Mouse (Mus musculus) right cerebral cortex, adult 18-20 months (tissue): Measurements from ENCODE around the gene Phactr2.
A peak's percentile ranks its signal among the peaks of the same experiment; 100 is the strongest.

Source experiments
- DNase-seq: peaks from one replicate; pipeline ENCODE4 v3.0.0; 2022; ENCODE audit warnings: mixed read lengths

The Phactr2 gene

DNA sequence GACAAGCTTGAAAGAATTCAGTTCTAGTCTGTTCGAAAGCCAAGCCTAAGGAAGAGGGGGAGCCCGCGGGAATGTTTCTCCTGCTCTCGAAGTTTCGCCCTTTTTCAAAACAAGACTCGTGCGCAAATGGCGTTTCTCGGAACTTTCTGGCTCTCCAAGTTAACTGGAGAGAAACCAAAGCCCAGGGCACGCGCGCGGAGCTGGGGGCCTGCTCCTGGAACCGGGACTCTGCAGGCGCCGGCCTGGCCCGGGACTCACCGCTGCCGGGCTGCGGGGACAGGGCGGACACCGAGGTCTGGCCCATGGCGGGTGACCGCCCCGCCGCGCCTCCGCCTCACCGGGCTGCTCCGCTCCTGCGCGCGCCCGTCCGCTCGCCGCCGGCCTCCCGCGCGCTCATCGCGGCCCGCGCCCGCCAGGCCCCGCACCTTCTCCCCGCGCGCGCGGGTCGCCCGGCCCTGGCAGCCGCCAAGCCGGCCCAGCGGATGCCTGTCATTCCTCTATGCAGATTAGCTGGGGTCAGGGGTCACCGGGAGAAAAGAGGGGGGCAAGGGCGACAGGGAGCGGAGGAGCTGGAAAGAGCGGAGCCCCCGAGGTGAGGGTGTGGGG lies 150.3 kb downstream of the Phactr2 start:
- peak; percentile 28 for DNase-seq

DNA sequence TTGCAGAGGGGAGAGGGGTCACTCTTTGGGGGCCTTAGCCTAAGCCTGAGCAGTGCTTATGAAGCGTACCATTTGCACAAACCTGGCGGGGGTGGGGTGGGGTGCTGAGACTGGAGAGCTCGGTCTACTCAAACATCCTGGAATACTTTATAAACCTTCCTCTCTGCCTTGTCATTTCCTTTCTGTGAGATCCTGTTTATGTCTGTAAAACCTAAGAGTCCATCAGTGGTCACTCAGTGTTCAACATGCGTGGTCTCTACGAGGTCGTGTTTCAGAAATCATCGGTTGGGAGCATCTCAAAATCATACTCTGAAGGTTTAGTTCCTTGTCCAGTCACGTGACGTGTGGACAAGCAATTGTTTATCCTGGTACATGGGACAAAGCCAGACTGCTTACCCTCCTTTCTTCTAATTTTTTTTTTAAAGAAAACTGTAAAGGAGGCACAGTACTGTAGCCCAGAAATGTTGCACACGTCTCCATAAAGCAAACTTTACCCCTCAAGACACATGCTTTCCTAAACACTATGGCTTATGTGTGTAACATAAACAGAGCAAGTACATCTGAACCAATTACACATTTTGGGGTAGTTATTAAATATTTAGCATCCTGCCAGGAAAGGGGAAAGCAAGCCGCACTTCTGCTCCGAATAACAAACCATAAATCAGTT lies 150.9 kb downstream of the Phactr2 start:
- no peak for DNase-seq

DNA sequence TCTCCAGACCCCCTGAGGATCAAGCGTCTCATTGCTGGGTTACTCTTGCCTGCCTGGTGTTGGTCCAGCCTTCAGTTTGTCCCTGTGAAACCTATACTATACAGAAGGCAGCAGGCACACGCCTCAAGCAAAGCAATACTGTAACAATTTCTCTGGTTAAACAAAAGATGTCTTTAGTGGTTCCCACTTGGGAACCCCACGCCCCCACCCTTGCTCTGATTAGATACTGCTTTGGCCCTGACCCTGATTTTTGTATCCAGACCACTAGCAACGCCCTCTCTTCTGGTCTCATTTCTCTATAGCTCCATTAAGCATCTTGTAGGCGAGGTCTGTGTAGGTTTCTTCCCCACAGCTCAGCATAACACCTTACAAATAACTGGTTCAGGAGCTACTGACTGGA lies 159.2 kb downstream of the Phactr2 start:
- DNase-seq, result no peak

DNA sequence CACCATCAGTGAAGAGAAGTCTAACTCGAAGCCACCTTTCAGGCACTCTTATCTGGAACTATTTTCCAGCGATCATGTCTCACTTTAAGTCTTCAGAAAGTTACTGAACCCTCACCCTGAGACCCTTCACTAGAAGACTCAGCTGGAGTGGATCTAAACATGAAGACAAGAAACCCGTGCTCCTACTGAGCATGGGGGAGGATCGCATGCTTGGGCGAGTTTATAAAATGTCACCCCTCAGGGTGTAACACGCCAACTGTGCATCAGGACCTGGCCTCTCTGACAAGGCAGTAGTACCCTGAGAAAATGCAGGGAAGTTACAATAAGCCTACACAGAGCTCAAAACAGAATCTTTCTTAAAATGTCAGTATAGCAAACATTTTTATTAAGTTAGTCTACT lies 161.6 kb downstream of the Phactr2 start:
- DNase-seq, result no peak

DNA sequence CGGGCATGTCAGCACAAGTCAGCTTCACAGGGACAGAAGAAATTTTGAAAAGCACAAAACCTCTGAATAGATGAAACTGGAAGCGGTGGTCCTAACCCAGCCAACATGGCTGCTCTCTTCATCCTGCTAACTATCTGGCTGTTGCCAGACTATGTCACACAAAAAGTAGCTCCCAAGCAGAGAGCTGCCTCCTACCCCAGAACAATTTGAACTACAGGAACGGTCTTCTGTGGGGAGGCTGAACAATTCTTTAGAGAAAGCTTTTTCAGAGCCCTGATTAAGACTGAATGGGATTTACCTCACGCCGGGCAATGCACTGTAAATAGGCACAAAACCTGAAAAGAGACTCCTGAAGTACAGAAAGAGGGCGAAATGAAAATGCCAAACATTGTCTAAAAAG lies 162.6 kb downstream of the Phactr2 start:
- no peak for DNase-seq

DNA sequence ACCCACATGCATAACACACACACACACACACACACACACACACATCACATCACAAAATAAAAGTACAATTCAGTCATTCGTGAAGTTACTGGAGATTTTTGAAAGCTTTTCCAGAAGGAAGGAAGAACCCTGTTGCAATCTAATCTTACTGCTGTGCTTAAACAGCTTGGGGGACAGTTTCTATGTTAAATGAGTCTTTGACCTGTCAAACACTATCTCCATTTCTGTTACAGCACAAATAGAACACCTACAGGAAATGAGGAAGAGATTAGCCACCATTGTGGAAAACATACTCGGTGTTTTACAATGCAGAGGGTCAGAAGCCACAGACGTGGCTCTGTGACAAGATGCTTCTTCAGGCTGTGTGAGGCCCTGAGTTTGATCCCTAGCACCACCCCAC lies 164.1 kb downstream of the Phactr2 start:
- no peak for DNase-seq

DNA sequence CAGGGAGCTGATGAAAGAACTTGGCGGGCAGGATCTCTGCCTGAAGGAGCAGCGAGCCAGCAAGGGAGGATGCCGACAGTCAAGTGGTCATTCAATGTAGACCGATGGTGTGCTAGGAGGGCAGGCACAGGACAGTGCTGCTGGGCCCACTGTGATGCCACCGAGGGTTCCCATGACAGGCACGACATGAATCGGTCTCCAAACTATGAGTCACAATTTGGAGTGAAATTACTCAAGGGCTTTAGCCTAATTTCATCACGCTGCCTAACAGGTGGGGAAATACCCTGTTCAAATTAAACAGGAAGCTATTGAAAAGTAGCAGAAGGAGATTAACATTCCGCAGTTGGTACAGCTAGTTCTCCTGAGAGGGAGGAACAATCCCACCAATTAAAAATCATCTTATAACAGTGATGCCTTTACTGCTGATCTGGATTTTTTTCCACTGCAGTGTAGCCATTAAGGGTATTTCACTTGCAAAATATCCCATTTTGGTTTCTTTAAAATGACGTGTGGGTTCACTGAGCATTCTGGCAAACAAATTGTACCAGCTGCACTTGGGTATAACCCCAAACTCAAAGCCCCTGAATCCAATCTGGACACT lies 169.5 kb downstream of the Phactr2 start:
- no peak for DNase-seq

DNA sequence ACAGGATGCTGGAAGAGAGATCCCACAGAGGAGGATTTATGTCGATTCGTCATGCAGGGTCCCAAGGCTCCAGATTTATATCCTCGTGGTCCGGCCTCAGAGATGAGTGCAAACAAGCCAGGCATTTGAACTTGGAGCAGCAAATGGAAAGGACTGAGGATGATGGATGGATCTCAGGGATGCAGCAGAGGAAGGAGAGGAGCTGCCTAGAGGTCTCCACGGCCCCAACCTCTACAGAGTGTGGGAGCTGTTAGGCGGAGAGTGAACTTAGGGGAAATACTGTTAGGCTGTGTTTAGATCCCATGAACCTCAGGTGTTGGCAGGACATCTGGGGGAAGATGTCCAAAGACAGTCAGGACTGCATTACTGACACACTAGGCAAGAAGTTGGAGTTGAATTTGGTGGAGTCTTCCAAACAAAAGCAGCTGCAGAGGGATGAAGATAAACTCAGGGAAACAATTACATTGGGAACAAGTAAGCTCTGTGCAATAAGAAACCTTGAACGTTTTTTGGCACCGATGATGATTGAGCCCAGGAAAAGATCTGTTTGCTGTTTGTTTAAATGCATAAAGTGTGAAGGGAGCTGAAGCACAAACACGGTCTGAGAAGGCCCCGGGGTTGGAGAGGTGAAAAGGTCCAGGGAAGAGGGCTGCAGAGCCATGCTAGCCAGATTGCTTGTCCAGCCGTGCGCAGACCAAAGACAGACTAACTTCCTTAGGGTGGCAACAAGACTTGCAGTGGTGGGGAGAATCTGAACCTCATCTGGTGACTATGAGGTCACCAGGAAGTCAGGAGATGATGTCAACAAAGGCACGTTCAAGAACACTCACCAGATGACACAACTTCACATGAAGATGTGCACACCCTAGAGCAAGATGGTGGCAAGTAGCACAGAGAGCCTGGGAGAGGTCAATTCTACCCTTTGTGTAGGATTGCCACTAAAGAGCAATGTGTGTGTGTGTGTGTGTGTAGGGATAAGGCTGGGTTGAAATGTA lies 170.6 kb downstream of the Phactr2 start:
- DNase-seq, result no peak

DNA sequence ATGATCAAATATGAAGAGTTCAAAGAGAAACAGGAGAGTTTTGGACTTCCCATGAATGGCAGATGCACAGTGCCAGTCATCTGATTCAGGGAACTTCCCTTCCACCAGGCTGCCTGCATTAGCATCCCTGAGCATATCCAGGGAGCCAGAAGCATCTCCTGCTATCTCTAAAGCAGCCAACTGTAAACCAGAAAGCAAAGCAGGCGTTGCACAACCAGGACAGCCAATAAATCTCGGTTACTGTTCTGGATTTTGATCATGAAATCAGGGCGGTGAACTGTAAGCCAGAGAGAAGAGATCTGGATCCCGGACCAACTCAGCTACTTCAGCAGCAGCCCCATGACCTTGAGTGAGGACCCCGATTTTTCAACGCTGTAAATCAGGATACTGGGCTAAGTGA lies 173.6 kb downstream of the Phactr2 start:
- no peak for DNase-seq

DNA sequence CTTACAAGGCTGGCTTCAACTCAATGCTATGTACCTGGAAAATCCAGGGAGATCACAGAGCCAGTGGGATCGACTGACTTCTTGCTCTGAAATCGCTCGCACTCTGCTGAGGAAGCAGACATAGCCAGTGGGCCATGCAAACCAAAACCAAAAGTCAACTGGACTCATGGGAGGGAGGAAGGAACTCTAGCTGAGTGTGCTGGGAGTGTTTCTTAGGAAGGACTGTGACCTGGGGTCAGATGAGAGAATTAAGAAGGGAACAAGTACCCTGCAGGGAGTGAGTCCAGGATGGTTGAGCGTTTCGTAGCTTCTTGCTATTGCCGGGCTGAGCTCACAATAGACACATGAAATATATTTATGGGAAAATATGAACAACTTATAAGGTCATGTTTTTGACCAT lies 174.0 kb downstream of the Phactr2 start:
- no peak for DNase-seq

DNA sequence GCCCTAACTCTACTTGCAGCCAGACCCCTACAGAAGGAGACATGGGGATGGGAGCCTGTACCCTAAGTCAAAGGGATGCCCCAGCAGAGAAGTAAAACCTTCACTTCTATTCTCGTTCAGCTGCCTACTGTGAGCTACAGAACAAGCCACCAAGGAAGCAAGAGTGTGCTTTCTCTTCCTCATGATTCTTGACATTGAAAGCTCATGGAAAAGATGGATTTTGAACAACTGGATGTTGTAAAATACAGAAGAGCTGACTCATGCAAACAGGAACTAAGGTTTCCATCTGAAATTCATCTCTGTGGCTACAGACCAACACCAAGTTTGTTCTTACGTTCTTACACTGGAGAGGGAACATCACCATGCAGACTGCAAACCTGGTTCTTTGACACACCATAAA lies 179.3 kb downstream of the Phactr2 start:
- DNase-seq, result no peak

DNA sequence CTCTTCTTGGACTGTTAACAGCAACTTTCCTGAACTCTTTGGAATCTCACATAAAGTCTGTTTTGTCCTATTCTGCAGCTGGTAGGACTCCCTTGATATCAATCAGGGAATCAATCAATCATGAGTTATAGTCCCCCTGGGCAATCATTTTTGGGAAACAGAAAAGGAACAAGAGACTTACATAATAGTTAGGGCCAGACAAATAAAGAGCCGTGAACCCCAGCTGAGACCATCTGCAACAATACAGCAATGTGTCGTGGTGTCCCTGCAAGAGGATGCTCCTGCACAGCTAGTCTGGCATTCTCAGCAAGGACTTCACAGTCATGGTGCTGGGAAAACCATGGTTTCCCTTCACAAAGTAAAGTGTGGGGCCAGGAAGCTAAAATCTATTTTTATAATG lies 182.2 kb downstream of the Phactr2 start:
- no peak for DNase-seq

DNA sequence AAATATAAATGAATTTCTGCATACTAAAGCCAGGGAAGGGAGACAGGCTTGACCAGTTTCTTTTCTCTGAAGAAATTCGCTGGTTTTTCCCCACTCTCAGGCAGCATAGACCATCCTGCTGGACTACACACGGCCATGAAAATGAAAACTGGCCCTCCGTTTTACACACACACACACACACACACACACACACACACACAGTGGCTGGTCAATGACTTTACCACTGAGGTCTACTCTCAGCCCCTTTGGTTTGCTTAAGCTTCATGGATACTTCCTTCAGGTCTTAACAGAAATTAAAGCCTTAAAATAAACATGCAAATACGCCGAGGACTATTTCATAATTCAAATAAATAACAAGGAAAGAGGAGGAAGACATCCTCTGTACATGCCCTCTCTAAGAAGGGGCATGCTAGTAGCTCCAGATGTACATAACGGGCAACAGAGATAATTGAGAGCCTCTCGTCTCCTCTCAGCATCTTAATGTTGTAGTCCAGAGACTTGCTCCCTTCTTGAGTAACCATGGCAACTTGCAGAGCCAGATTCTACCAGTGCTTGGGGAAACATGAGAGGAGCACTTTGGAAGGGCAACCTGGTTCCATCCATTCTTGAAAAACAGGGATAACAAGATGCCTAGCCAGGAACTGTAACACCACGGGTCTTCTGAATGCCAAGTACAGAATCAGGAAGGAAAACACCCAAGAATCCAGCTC lies 184.8 kb downstream of the Phactr2 start:
- DNase-seq, result no peak

DNA sequence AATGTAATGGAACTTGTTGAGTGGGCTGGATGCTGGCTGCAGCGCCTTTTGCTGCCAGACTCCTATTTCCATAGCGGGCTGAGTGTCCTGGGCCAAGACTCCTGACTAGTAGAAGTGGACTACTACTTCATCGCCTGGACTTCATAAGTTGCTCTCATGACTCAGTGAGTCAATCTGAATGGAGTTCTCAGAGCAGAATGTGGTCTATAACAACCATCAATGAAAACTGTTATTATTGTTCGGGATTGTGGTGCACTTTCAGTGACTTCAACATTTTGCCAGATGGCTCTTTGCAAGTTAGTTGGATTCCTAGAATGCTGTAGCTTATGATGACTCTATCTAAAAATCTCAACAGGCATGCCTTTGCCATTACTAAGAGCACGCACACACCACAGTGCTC lies 185.9 kb downstream of the Phactr2 start:
- no peak for DNase-seq

DNA sequence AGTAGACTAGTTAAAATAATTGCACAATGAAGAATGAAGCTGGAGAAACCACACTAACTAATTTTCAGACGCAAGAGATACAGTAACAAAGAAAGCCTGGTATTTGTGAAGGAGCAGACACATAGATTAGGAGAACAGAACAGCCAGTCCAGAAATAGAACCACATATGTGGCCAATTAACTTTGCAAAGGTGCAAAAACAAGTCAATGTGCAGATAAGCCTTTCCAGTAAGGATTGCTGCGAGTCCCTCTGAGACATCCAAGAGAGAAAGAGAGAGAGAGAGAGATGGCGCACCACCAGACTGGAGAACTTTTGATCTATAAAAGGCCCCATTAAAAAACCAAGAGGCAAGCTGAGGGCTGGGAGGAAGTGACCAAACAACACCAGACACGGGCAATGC lies 190.8 kb downstream of the Phactr2 start:
- no peak for DNase-seq

DNA sequence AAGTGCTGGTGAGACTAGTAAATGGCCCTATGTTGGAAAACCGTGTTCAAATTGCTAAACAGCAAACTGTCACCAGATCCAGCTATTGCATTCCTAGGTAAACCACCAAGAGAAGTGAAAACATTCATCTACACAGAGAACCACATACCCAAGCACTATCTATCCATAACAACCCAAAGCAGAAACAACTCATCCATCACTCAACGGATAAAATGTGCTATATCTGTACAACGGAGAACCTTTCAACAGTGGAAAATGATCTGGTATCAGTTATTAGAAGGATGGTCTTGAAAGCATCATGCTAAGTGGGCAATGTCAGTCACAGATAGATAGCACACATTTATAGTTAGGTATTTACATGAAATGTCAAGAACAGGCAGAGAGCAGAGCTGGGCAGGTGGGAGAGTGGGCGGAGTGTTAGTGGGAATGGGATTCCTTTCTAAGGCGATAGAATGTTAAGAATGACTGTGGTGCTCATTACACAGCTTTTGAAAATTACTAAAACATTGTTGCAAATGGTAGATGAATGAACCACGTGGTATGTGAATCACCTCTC lies 193.8 kb downstream of the Phactr2 start:
- no peak for DNase-seq

DNA sequence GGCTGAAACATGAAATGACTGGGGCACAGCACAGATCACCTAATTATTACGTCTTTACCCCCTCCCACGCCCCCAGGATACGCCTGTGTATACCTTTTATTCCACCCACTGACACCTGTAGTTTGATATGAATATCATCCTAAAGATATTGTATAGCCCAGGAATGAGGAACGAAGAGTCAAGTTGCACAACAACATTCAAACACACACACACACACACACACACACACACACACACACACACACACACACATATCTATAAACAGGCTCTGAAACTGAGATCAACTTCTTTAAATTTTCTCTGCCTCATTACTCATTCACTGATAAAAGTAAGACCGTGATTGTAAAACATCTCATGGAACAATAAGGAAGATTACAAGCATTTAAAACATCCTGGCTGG lies 197.9 kb downstream of the Phactr2 start:
- DNase-seq, result no peak

DNA sequence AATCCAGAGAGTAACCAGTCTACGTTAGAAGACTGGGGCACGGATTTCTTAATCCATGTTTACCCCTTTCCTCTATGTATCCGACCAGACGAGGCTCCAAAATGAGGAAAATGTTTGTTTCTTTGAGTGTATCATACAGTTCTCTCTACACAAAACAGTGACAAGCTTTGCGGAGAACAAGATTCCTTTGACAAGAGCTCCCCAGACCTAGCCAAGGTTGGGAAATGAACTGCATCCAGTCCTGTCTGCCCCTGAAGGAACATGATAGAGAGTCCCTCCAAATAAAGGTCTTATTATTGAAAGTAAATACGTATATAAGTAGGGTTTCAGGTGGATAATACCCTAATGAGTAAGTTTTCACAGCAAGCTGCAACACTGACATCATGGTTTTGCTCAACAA lies 199.1 kb downstream of the Phactr2 start:
- DNase-seq, result no peak

DNA sequence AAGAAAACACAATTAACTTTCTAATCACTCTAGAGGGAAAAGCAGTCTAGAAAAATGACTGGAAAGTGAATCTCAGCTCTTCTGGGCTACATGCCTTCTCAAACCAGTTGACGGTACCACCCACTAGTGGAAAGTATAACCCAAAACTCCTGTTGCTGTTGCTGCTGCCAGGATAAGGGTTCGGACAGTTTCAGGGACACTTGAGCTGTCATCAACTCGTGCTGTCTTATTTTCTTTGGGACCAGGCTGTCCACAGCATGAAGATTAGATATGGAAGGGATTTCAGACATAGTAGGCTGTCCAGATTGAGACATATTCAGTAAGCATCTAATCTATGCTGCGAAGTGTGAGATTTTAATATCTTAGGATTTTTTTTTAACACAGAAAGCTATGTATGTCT lies 199.5 kb downstream of the Phactr2 start:
- no peak for DNase-seq

DNA sequence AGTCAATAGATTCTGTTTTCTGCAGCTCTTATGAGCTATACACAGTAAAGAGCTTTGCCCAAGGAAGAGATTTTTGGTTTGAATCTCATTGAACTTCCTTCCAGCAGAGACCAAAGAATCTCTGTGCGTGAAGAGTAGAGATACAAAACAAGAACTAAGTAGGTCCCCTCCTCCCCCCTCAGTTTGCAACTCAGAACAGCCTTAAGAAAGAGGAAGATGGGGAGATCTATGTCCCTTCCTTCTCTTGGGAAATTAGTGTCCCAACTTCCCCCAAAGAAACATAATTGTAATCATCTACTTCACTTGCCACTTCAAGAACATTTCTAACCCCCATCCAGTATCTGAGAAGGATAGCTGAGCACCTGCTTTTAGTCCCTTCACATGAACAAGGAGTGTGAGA lies 200.5 kb downstream of the Phactr2 start:
- DNase-seq, result no peak

DNA sequence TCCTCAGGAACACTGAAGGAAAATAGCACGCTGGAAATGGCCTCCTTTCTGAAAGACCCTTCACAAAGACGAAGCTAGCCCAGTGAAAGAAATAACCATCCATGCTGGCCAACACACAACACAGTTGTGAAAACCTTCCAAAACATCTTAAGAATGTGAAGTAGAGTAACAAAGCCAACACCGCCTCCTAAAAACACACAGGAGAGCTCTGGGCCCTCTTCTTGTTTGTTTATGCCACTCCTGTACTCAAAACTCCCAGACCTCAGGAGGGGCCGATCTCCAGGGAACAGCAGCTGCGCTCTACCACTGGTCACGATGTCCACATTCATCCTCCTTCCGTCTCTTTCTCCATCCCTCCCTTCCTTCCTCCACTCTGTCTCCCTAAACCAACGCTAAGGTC lies 202.5 kb downstream of the Phactr2 start:
- DNase-seq, result no peak

DNA sequence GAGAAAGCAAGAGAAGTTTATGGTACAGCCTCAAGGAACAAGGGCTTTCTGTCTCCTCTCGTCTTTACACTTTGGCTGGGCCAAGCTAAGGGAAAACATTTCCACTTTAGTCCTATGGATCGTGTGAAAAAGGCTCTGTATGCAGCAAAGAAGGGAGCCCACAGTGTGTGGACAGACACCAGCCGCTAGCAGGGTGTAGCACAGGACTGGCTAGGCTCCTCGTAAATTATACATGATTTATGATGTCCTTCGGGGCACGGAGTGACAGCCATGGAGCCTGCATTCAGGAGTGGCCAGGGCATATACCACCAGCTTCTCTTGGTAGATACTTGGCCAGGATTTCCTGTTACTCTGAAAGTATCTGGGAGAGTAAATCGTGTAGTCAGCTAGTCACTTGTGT lies 203.1 kb downstream of the Phactr2 start:
- no peak for DNase-seq

DNA sequence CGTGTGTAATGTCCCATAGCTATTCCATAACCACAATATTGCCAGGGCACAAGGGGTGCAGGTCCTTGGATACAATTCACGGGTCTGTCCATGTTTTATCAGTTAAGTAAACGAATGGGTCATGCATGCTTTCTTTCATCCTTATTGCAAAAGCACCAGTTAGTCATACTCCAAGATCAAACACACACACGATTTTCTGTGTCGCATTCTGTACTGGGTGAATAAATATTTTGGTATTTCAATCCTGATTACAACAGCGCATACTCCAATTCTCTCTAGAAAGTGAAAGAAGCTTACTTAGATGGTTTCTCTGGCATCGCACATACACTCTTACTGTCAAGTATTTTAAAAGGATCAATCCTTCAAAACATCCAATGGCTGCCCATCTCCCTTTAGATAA lies 203.9 kb downstream of the Phactr2 start:
- no peak for DNase-seq
